20 mouse cellular contexts compared by ENCODE assay signal in the genomic region with DNA sequence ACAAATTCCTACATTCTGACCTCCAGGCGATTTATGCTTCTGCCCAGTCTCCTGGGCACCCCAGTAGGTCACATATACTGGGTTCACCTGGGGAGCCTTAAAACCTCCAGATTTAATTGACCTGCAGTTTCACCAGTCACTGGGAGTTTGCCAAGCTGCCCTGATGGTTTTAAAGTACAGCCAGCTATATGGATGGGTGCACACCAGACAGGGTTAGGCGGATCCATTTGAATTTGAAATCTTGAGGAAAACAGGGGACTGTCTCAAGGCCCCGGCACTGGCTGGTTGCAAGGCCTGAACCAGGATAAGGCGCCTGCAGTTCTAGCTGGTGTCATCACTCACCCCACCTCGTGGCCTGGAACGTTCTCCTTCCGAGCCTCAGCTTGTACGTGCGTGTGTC. TPM values are rescaled to one million over a fixed set of nuclear protein-coding genes. Genes with fewer than 3 reads are reported as not detected.
A peak's percentile ranks its signal among the peaks of the same experiment; 100 is the strongest.
DNase-seq lines count a peak whose midpoint lies in the region; ATAC-seq and TF ChIP-seq lines count a peak whose summit lies in the region.
"Had no signal": no experiment of that assay in that cellular context is flagged by ENCODE, and none has a peak within 500 bp of the region (broad histone marks: within the 10 kb centered on the region; RNA-seq: fewer than 3 reads in every experiment).

No protein-coding gene starts in this region.

- peaks cover 15% of the 10 kb centered on the region; the same call in 1 of the 2 replicates for H3K27me3 ChIP-seq in forebrain, embryonic 10.5 days (ENCODE audit: poor library complexity, severe bottlenecking)
- no peaks in the 10 kb centered on the region for H3K27me3 ChIP-seq in forebrain, embryonic 13.5 days
- peaks cover 7% of the 10 kb centered on the region; the same call in 1 of the 2 replicates for H3K27me3 ChIP-seq in E14TG2a.4 (ENCODE audit: insufficient read depth, low read length)
- H3K27me3 ChIP-seq: embryonic facial prominence, embryonic 13.5 days had no signal

- H3K27ac ChIP-seq in forebrain, embryonic 10.5 days: peak overlapping the region; percentile 91
- H3K27ac ChIP-seq in forebrain, embryonic 13.5 days: no peak overlapping the region
- H3K27ac ChIP-seq: embryonic facial prominence, embryonic 13.5 days; hindbrain, embryonic 14.5 days had no signal

- H3K4me1 ChIP-seq in forebrain, embryonic 10.5 days: peaks cover 89% of the 10 kb centered on the region
- H3K4me1 ChIP-seq in forebrain, embryonic 13.5 days: peaks cover 64% of the 10 kb centered on the region
- peaks cover 98% of the 10 kb centered on the region for H3K4me1 ChIP-seq in E14TG2a.4 (replicated peaks; ENCODE audit: low read depth, low read length)

- no peak overlapping the region for H3K4me2 ChIP-seq in forebrain, embryonic 13.5 days
- H3K4me2 ChIP-seq: embryonic facial prominence, embryonic 13.5 days; hindbrain, embryonic 14.5 days; liver, embryonic 11.5 days; midbrain, embryonic 11.5 days had no signal

- no peaks in the 10 kb centered on the region for H3K36me3 ChIP-seq in forebrain, embryonic 10.5 days (replicated peaks)
- no peaks in the 10 kb centered on the region for H3K36me3 ChIP-seq in forebrain, embryonic 13.5 days (ENCODE audit: poor library complexity, severe bottlenecking)
- no peaks in the 10 kb centered on the region for H3K36me3 ChIP-seq in E14TG2a.4 (ENCODE audit: insufficient read depth, low read length)
- H3K36me3 ChIP-seq: embryonic facial prominence, embryonic 13.5 days had no signal

- DNase-seq in forebrain, embryonic 10.5 days (ENCODE audit: extremely low spot score, low spot score): no peak
- peak; percentile 87 to 90 for DNase-seq in kidney, adult 8-10 months
- peak; percentile 89 to 90 for DNase-seq in kidney, postnatal 25 days
- no peak for DNase-seq in cerebellum, adult 9-11 months
- no peak for DNase-seq in ovary, adult 18-20 months (ENCODE audit: low spot score)
- no peak for DNase-seq in spleen, postnatal 4 days (ENCODE audit: low spot score in 2 of 2)
- DNase-seq: adrenal gland, postnatal 14 days; cerebellum, adult 2 months; gastrocnemius, postnatal 14 days; lung, adult 2 months; lung, postnatal 36 days; right cerebral cortex, postnatal 25 days had no signal

- no peak for ATAC-seq in forebrain, embryonic 13.5 days

- TF ChIP-seq CTCF in E14TG2a.4 (conservative IDR thresholded peaks at IDR 0.05; ENCODE audit: low read length): no peak

- H3K4me3 ChIP-seq in forebrain, embryonic 10.5 days: no peak overlapping the region
- no peak overlapping the region for H3K4me3 ChIP-seq in forebrain, embryonic 13.5 days
- 0 out of 2 replicates have a peak overlapping the region, but pooled peaks have one; percentile 26 for H3K4me3 ChIP-seq in E14TG2a.4 (replicated peaks; ENCODE audit: low read length)
- H3K4me3 ChIP-seq: embryonic facial prominence, embryonic 13.5 days; myocyte had no signal

- 91% methylated on average over 9 of the region's 9 CpGs for WGBS in forebrain, embryonic 10.5 days
- WGBS in forebrain, embryonic 13.5 days: 76% methylated on average over 9 of the region's 9 CpGs

- no peak overlapping the region for H3K9ac ChIP-seq in forebrain, embryonic 13.5 days
- H3K9ac ChIP-seq: embryonic facial prominence, embryonic 13.5 days; hindbrain, embryonic 14.5 days had no signal

- H3K9me3 ChIP-seq in forebrain, embryonic 10.5 days: no peaks in the 10 kb centered on the region
- no peaks in the 10 kb centered on the region for H3K9me3 ChIP-seq in forebrain, embryonic 13.5 days (replicated peaks)
- no peaks in the 10 kb centered on the region for H3K9me3 ChIP-seq in E14TG2a.4 (ENCODE audit: low read length)
- H3K9me3 ChIP-seq: embryonic facial prominence, embryonic 13.5 days had no signal

RNA-seq across cellular contexts. Expression of gene Rab11fip4, which starts 52.7 kb away (rescaled TPM):
- 20.1 and 23.3 TPM in 2 replicates for polyA plus RNA-seq in forebrain, embryonic 10.5 days (2016; fragmentation: Nextera tagmentation; extraction: Ambion mirVana)
- polyA plus RNA-seq in forebrain, embryonic 13.5 days (2015; fragmentation: Nextera tagmentation; extraction: Ambion mirVana): 16.2 and 19.2 TPM in 2 replicates
- polyA plus RNA-seq: heart, postnatal 0 days had no signal

Comparison
In these comparisons a context has a peak if more than half of its experiments do, and no peak if none do; other contexts are left out.
1. DNase-seq: peak in kidney, adult 8-10 months (2 of 2) and kidney, postnatal 25 days (2 of 2); none in forebrain, embryonic 10.5 days (single experiment), cerebellum, adult 9-11 months (single experiment), ovary, adult 18-20 months (single experiment) and spleen, postnatal 4 days (0 of 2).